Mouse (Mus musculus) thymus, postnatal 14 days (tissue): ENCODE data around the gene Trpc7.

Source experiments
- DNase-seq: peaks from one replicate; pipeline ENCODE4 v3.0.0; 2021

Gene Trpc7

DNA sequence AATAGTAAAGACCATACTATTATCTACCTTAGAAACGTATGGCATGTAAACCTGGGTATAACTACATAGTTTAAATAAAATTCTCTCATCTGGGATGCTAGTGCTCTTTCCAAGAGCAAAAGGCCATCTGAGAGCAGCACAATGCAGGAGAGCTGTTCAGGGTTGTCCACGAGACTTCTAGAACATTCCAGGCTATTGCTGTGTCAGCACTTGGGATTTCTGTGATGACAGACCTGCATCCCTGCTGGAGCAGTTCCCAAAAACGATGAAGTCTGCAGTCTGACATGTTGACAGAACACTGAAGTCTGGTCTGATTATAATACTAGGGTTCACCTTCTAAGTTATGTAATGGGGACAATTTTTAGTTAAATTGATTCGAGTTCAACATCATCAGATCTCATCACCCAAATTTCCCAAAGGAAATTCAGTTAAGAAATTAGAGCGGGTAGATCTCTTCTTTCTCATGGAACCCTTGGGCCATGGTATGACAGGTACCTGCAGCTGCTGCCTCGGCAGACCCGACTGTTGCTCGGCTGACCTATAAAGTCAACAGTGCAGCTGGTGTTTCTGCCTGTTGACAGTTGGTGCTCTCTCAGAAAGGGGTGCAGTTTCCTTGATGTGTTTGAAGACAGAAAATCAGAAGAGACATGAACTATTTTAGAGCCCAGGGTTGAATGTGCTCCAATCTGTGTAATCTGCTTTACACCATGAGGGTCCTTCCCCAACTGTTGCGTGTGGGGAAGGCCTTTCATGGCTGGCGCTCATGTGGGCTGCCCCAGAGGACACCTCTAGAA, 148.9 kb downstream of the Trpc7 start:
- DNase-seq: peak; percentile 64

DNA sequence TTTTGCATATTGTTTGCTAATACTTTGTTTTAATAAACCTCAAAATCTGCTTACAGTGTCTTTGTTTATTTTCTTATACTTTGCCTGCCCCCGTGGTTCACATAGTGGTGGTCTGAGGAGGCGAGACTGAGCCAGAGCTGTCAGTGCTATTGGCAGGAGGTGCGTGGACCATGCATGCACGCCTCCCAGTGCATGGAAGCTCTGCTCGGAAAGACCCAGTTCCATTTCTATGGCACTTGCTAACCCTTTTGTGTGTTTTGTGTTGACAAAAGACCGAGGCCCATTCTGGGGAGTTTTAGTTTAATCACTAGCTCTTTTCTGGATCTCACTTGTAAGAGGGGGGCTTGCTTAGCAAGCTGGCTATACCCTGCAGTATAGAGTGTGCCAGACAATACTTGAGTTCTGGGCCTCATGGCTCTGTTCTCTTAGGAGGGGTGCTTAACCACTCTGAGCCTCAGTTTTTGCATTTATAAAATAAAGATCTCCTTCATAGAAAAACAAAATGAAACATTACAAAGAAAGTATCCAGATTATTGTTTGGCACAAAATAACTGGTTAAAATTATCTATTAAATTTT, 153.4 kb downstream of the Trpc7 start:
- no peak for DNase-seq

DNA sequence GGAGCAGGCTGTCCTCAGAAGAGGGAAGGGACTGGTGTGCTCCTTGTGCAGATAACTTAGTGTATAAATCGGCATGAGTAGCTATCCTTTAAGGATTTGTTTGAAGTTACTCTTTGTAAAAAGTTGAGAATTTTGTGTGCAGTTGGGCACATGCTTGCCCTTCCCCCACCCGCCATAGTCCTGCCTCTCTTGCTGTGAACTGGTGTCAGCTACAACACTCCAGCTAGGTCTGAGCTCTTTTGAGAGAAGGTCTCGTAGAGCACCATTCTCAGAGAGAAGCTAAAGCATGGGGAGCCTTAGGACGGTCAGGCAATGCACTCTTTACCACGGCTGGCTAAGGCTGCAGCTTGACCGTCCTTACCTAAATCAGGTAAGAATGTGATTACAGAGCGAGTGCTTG, 154.1 kb downstream of the Trpc7 start:
- no peak for DNase-seq

DNA sequence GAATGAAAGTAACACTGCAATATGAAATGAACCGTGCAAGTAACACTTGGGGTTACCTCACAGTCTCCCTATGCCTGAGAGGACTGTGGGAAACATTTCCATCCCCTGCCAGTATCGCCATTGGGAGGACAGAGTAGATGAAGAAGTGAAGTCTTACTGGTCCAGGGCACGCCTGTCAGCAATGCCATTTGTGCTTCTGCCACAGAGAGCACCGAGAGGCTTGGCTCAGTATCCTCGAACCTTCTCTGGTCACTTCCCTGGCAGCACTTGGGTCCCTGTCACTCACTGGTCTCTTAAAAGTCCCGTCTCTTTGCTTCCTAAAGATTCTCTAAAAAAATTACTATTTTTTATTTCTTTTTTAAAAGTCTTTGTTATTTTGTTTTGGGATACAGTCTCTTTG, 155.3 kb downstream of the Trpc7 start:
- DNase-seq: no peak

DNA sequence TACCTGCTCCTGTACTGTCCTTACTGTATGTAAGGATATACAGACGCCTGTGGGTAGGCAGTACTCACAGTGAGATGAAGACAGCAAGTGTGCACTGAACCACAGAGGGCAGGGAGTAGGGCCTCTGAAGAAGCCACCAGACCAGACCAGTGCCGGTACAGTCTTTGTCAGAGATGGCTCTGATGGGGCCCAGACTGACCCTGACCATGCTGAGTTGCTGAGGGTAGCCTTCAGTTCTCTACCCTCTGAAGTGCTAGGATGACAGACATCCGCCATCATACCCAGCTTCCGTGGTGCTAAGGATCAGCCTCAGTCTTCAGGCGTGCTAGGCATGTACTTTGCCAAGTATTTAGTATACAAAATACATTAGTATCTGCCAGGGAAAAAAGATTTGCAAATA, 156.2 kb downstream of the Trpc7 start:
- no peak for DNase-seq

DNA sequence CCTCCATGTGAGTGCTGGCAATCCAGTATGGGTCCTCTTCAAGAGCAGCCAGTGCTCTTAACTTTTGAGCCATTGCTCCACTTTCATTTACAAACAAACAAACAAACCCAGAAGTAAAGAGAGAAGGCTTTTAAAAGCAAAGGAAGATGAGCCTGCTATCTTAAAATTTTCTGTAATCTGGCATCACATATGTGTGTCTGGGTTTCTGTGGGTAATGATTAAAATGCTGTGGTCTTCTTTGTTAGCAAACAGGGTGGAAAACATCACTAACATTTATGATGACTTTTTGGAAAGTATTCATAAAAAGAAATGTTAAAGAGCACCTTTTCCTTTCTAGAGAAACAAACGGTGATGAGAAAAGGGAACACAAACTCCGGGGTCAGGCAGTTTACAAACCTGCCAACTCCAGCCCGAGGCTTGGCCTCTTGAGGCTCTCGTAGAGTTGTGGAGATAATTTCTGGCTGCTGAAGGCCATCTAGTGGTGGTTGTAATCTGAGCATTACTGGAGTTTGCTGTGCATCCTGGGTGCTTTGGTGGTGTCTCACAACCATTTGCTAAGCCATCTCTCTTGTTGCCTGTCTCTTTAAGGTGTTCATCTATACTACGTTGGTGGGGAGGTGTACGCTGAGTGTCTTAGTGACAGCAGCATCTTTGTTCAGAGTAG, 160.4 kb downstream of the Trpc7 start:
- DNase-seq: peak; percentile 59

DNA sequence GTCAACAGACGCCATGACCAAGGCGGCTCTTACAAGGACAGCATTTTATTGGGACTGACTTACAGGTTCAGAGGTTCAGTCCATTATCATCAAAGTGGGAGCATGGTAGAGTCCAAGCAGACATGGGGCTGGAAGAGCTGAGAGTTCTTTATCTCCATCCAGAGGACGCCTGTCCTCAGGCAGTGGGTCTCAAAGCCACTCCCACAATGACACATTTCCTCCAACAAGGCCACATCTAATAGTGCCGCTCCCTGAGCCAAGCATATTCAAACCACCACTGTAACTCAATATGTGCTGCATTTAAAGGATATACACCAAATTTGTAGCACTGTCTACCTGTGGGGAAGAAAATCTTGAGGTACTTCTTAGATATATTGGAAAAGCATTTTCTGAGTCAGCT, 161.2 kb downstream of the Trpc7 start:
- DNase-seq: no peak

DNA sequence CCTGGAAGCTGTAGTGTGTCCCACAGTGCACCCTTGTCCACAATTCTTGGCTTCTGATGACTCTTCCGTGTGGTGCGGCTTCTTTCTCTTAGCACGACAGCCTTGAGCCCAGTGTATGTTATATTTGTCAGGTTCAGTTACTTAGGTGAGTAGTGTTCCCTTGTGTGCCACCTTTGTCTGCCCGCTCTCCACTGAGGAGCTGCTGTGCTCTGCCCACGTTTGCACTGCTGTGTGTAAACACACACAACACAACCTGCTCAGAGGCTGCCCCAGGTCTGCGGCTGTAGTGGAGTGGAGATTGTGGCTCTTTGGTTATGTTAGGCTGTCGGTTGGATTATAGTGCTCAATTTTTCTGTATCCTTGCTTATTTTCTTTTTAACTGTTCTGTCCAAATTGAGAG, 166.7 kb downstream of the Trpc7 start:
- no peak for DNase-seq

DNA sequence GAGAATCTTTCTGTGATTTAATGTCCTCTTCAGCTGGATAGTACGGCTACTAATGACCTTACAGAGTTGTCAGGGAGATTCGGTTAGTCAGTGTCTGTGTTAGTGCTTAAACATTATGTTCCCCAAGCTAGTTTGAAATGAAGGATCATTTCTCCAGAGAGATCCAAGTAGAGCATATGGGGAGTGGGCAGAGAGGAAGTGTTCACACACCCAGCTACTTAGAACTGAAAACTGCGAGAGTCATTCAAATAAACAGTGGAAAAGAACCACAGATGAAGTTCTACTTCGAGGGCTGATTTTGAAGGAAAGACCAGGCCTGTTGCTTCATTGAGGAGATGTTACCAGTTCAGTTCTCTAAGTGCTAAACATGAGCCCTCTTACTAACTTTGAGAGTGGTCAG, 169.2 kb downstream of the Trpc7 start:
- no peak for DNase-seq
